In genomic region chr5:66407948-66408347, GRCm38 (mm10) we compare ENCODE assay signal across 18 mouse cellular contexts.
DNase-seq lines count a peak whose midpoint lies in the region; ATAC-seq and TF ChIP-seq lines count a peak whose summit lies in the region.
"Had no signal": no experiment of that assay in that cellular context is flagged by ENCODE, and none has a peak within 500 bp of the region (broad histone marks: within the 10 kb centered on the region; RNA-seq: fewer than 3 reads in every experiment).

No protein-coding gene starts in this region.

- H3K4me3 ChIP-seq in embryonic facial prominence, embryonic 11.5 days (ENCODE audit: low read depth, low read length): no peak overlapping the region
- no peak overlapping the region for H3K4me3 ChIP-seq in embryonic facial prominence, embryonic 10.5 days
- H3K4me3 ChIP-seq in hindbrain, embryonic 11.5 days (ENCODE audit: low read depth, low read length): no peak overlapping the region
- H3K4me3 ChIP-seq in hindbrain, embryonic 16.5 days (ENCODE audit: low read length): no peak overlapping the region
- no peak overlapping the region for H3K4me3 ChIP-seq in midbrain, embryonic 12.5 days
- H3K4me3 ChIP-seq in midbrain, embryonic 13.5 days (replicated peaks): no peak overlapping the region
- no peak overlapping the region for H3K4me3 ChIP-seq in forebrain, postnatal 0 days (ENCODE audit: low read depth, low read length)
- H3K4me3 ChIP-seq: limb, embryonic 10.5 days; stomach, embryonic 15.5 days had no signal

- no peaks in the 10 kb centered on the region for H3K36me3 ChIP-seq in embryonic facial prominence, embryonic 11.5 days (replicated peaks; ENCODE audit: control insufficient read depth, insufficient read depth, low read depth, low read length)
- no peaks in the 10 kb centered on the region for H3K36me3 ChIP-seq in embryonic facial prominence, embryonic 10.5 days (replicated peaks)
- no peaks in the 10 kb centered on the region for H3K36me3 ChIP-seq in hindbrain, embryonic 11.5 days (ENCODE audit: control insufficient read depth, insufficient read depth, low read length)
- no peaks in the 10 kb centered on the region for H3K36me3 ChIP-seq in hindbrain, embryonic 16.5 days (ENCODE audit: control insufficient read depth, insufficient read depth, low read length)
- no peaks in the 10 kb centered on the region for H3K36me3 ChIP-seq in midbrain, embryonic 12.5 days
- no peaks in the 10 kb centered on the region for H3K36me3 ChIP-seq in midbrain, embryonic 13.5 days
- no peaks in the 10 kb centered on the region for H3K36me3 ChIP-seq in forebrain, postnatal 0 days (ENCODE audit: insufficient read depth)
- H3K36me3 ChIP-seq: limb, embryonic 10.5 days; stomach, embryonic 15.5 days had no signal

- no peaks in the 10 kb centered on the region for H3K27me3 ChIP-seq in embryonic facial prominence, embryonic 11.5 days (ENCODE audit: control insufficient read depth, insufficient read depth, low read length)
- H3K27me3 ChIP-seq in embryonic facial prominence, embryonic 10.5 days (replicated peaks; ENCODE audit: low read depth, poor library complexity, severe bottlenecking): no peaks in the 10 kb centered on the region
- no peaks in the 10 kb centered on the region for H3K27me3 ChIP-seq in hindbrain, embryonic 11.5 days (ENCODE audit: control insufficient read depth, insufficient read depth, low read length)
- no peaks in the 10 kb centered on the region for H3K27me3 ChIP-seq in hindbrain, embryonic 16.5 days (replicated peaks; ENCODE audit: control insufficient read depth, insufficient read depth, low read length)
- no peaks in the 10 kb centered on the region for H3K27me3 ChIP-seq in midbrain, embryonic 12.5 days
- H3K27me3 ChIP-seq in midbrain, embryonic 13.5 days: no peaks in the 10 kb centered on the region
- H3K27me3 ChIP-seq in forebrain, postnatal 0 days (ENCODE audit: insufficient read depth, low read length): no peaks in the 10 kb centered on the region
- H3K27me3 ChIP-seq: stomach, embryonic 15.5 days had no signal

- no peak overlapping the region for H3K9ac ChIP-seq in embryonic facial prominence, embryonic 11.5 days (replicated peaks; ENCODE audit: low read length)
- H3K9ac ChIP-seq in hindbrain, embryonic 11.5 days (ENCODE audit: low read depth, low read length): no peak overlapping the region
- H3K9ac ChIP-seq in hindbrain, embryonic 16.5 days (ENCODE audit: low read depth, low read length): no peak overlapping the region
- no peak overlapping the region for H3K9ac ChIP-seq in midbrain, embryonic 12.5 days (replicated peaks)
- H3K9ac ChIP-seq in midbrain, embryonic 13.5 days (replicated peaks): no peak overlapping the region
- H3K9ac ChIP-seq in forebrain, postnatal 0 days: no peak overlapping the region
- H3K9ac ChIP-seq: lung, embryonic 14.5 days; stomach, embryonic 15.5 days had no signal

- WGBS in embryonic facial prominence, embryonic 11.5 days: 72% methylated on average over 3 of the region's 5 CpGs
- WGBS in embryonic facial prominence, embryonic 10.5 days: 69% methylated on average over 4 of the region's 5 CpGs
- WGBS in hindbrain, embryonic 11.5 days: 66% methylated on average over 3 of the region's 5 CpGs
- 41% methylated on average over 3 of the region's 5 CpGs for WGBS in hindbrain, embryonic 16.5 days
- 48% methylated on average over 4 of the region's 5 CpGs for WGBS in midbrain, embryonic 12.5 days
- 44% methylated on average over 4 of the region's 5 CpGs for WGBS in midbrain, embryonic 13.5 days
- 54% methylated on average over 4 of the region's 5 CpGs for WGBS in forebrain, postnatal 0 days

- no peaks in the 10 kb centered on the region for H3K9me3 ChIP-seq in embryonic facial prominence, embryonic 11.5 days (replicated peaks; ENCODE audit: control insufficient read depth, low read length)
- no peaks in the 10 kb centered on the region for H3K9me3 ChIP-seq in embryonic facial prominence, embryonic 10.5 days
- H3K9me3 ChIP-seq in hindbrain, embryonic 11.5 days (ENCODE audit: control insufficient read depth, low read length): no peaks in the 10 kb centered on the region
- H3K9me3 ChIP-seq in hindbrain, embryonic 16.5 days (ENCODE audit: control insufficient read depth, low read length): no peaks in the 10 kb centered on the region
- no peaks in the 10 kb centered on the region for H3K9me3 ChIP-seq in midbrain, embryonic 12.5 days
- H3K9me3 ChIP-seq in midbrain, embryonic 13.5 days: no peaks in the 10 kb centered on the region
- H3K9me3 ChIP-seq in forebrain, postnatal 0 days (ENCODE audit: low read length): no peaks in the 10 kb centered on the region
- H3K9me3 ChIP-seq: limb, embryonic 10.5 days; stomach, embryonic 15.5 days had no signal

- TF ChIP-seq CTCF in forebrain, postnatal 0 days (IDR thresholded peaks at IDR 0.05; ENCODE audit: low read depth): no peak

- 0 out of 2 replicates have a peak, but pooled peaks have one; percentile 48 for ATAC-seq in embryonic facial prominence, embryonic 11.5 days (replicated peaks; ENCODE audit: insufficient number of reproducible peaks, low FRiP score, low TSS enrichment, low read depth)
- 0 out of 2 replicates have a peak, but pooled peaks have one; percentile 25 for ATAC-seq in hindbrain, embryonic 11.5 days (ENCODE audit: low FRiP score)
- no peak for ATAC-seq in hindbrain, embryonic 16.5 days
- ATAC-seq in midbrain, embryonic 12.5 days (ENCODE audit: low FRiP score, low read depth): peak; percentile 49; the same call in 1 of the 2 replicates
- no peak for ATAC-seq in midbrain, embryonic 13.5 days
- peak; percentile 61 for ATAC-seq in forebrain, postnatal 0 days
- ATAC-seq: CD4-positive, CD25-positive, alpha-beta regulatory T cell, adult 4 months had no signal

- no peak overlapping the region for H3K4me2 ChIP-seq in embryonic facial prominence, embryonic 11.5 days (ENCODE audit: low read depth, low read length)
- H3K4me2 ChIP-seq in hindbrain, embryonic 11.5 days (replicated peaks; ENCODE audit: low read depth, low read length): no peak overlapping the region
- no peak overlapping the region for H3K4me2 ChIP-seq in hindbrain, embryonic 16.5 days (ENCODE audit: low read length)
- no peak overlapping the region for H3K4me2 ChIP-seq in midbrain, embryonic 12.5 days (replicated peaks)
- no peak overlapping the region for H3K4me2 ChIP-seq in midbrain, embryonic 13.5 days (replicated peaks)
- H3K4me2 ChIP-seq in forebrain, postnatal 0 days (ENCODE audit: low read depth): no peak overlapping the region
- H3K4me2 ChIP-seq: liver, embryonic 11.5 days; lung, embryonic 14.5 days; stomach, embryonic 15.5 days had no signal

- H3K4me1 ChIP-seq in embryonic facial prominence, embryonic 11.5 days (ENCODE audit: control insufficient read depth, insufficient read depth, low read length): no peaks in the 10 kb centered on the region
- peaks cover 5% of the 10 kb centered on the region for H3K4me1 ChIP-seq in embryonic facial prominence, embryonic 10.5 days
- H3K4me1 ChIP-seq in hindbrain, embryonic 11.5 days (replicated peaks; ENCODE audit: control insufficient read depth, insufficient read depth, low read length): no peaks in the 10 kb centered on the region
- H3K4me1 ChIP-seq in hindbrain, embryonic 16.5 days (ENCODE audit: control insufficient read depth, insufficient read depth, low read depth, low read length): no peaks in the 10 kb centered on the region
- peaks cover 2% of the 10 kb centered on the region; the same call in 1 of the 2 replicates for H3K4me1 ChIP-seq in midbrain, embryonic 12.5 days
- peaks cover 14% of the 10 kb centered on the region for H3K4me1 ChIP-seq in midbrain, embryonic 13.5 days (replicated peaks)
- H3K4me1 ChIP-seq in forebrain, postnatal 0 days (ENCODE audit: insufficient read depth): 0 out of 2 replicates have a peak, but pooled peaks cover 1% of the 10 kb centered on the region
- H3K4me1 ChIP-seq: stomach, embryonic 15.5 days had no signal

- no peak overlapping the region for H3K27ac ChIP-seq in embryonic facial prominence, embryonic 11.5 days (replicated peaks; ENCODE audit: low read depth, low read length)
- H3K27ac ChIP-seq in embryonic facial prominence, embryonic 10.5 days (replicated peaks): no peak overlapping the region
- H3K27ac ChIP-seq in hindbrain, embryonic 11.5 days (ENCODE audit: low read depth, low read length): no peak overlapping the region
- H3K27ac ChIP-seq in hindbrain, embryonic 16.5 days (ENCODE audit: low read depth, low read length): no peak overlapping the region
- H3K27ac ChIP-seq in midbrain, embryonic 12.5 days (replicated peaks): no peak overlapping the region
- no peak overlapping the region for H3K27ac ChIP-seq in midbrain, embryonic 13.5 days
- H3K27ac ChIP-seq in forebrain, postnatal 0 days (ENCODE audit: low read depth, low read length): no peak overlapping the region
- H3K27ac ChIP-seq: limb, embryonic 10.5 days; stomach, embryonic 15.5 days had no signal

- no peak for DNase-seq in embryonic facial prominence, embryonic 11.5 days (ENCODE audit: low spot score)
- DNase-seq in embryonic facial prominence, embryonic 10.5 days (ENCODE audit: low spot score): no peak
- DNase-seq in hindbrain, embryonic 11.5 days (ENCODE audit: low spot score): no peak
- DNase-seq in forebrain, postnatal 0 days: no peak
- DNase-seq in layer of hippocampus, postnatal 14 days (ENCODE audit: low spot score in 2 of 2): no peak
- DNase-seq: cerebellum, postnatal 25 days; gastrocnemius, postnatal 14 days; kidney, adult 2 months; lung, embryonic 14.5 days; right cerebral cortex, postnatal 14 days; thymus, adult 2 months had no signal

Comparison
In these comparisons a context has a peak if more than half of its experiments do, and no peak if none do; other contexts are left out.
1. ATAC-seq: peak in embryonic facial prominence, embryonic 11.5 days (single experiment), hindbrain, embryonic 11.5 days (single experiment), midbrain, embryonic 12.5 days (single experiment) and forebrain, postnatal 0 days (single experiment); none in hindbrain, embryonic 16.5 days (single experiment) and midbrain, embryonic 13.5 days (single experiment).